Mouse (Mus musculus): ENCODE measurements around the gene Mex3d. TPM values are rescaled to one million over a fixed set of nuclear protein-coding genes. Genes with fewer than 3 reads are reported as not detected.
"Not testable (repeated sequence)": the region's sequence is repeated elsewhere in the genome, so short reads cannot be mapped to it uniquely, and the experiment has no call there.

Gene Mex3d
- polyA plus RNA-seq, 1 experiment from 2014 or later, result 6.1 TPM

DNA sequence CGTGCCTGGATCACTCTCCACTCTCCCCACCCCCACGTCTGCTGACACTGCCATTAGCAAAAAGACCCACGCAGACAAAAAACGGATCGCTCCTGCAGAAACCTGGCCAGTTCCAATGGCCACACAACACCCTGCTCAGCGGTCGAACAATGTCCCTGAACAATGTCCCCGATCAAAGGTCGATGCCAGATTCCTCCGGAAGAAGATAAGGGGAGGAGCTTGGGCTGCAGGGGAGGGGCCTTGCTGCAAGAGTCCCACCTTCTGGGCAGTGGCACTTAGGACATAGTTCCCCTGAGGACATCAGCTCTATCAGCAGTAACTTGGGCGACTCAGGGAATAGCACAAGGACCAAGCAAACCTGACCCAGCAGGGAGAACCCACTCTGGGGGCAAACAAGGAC is 35.6 kb downstream of the Mex3d start:
- no peak for ATAC-seq (ENCODE audit: insufficient number of reproducible peaks, low FRiP score)
- no peak overlapping the region for H3K4me2 ChIP-seq
- H3K27ac ChIP-seq (ENCODE audit: poor library complexity, severe bottlenecking), result no peak overlapping the region
- H3K4me3 ChIP-seq, result no peak overlapping the region
- peaks cover 99% of the 10 kb centered on the region for H3K27me3 ChIP-seq (replicated peaks)
- WGBS, result 24% methylated on average over 11 of the region's 11 CpGs
- peaks cover 41% of the 10 kb centered on the region for H3K4me1 ChIP-seq (replicated peaks)
- no peaks in the 10 kb centered on the region for H3K36me3 ChIP-seq
- H3K9ac ChIP-seq, result no peak overlapping the region
- no peaks in the 10 kb centered on the region for H3K9me3 ChIP-seq (replicated peaks)

GRCm38 (mm10) chr10:80350292-80350691 is 37.2 kb downstream of the Mex3d start:
- Histone ChIP-seq H3K36me3 (no peaks in the 10 kb centered on the region), H3K9ac (no peak overlapping the region), H3K27me3 (replicated peaks) (peaks cover 97% of the 10 kb centered on the region), H3K4me3 (no peak overlapping the region), H3K4me2 (no peak overlapping the region), H3K4me1 (replicated peaks) (peaks cover 35% of the 10 kb centered on the region), H3K9me3 (replicated peaks) (no peaks in the 10 kb centered on the region), H3K27ac (ENCODE audit: poor library complexity, severe bottlenecking) (no peak overlapping the region)
- ATAC-seq (ENCODE audit: insufficient number of reproducible peaks, low FRiP score), result peak; percentile 40; the same call in 1 of the 2 replicates
- 4% methylated on average over 7 of the region's 7 CpGs for WGBS

DNA sequence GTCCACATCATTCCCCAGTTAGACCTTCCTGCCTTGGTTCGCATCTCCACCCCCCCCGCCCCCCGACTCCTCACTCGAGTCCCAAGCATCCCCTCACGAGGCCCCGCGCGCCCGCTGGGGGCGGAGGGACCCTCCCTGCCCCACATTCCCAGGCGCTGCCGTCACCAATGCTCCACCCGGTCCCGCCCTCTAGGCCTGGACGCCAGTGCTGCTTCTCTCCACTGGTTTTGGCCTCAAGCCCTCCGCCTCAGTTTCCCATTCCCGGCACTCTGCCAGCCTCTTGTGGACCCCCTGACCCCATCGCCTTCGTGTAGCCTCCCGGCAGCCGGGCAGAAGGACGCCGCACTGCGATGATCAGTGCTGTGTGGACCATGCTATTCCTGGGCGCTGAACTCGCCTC is 38.5 kb downstream of the Mex3d start:
- Histone ChIP-seq H3K9ac (peak overlapping the region; percentile 68), H3K27ac (ENCODE audit: poor library complexity, severe bottlenecking) (no peak overlapping the region), H3K36me3 (no peaks in the 10 kb centered on the region), H3K4me1 (replicated peaks) (peaks cover 48% of the 10 kb centered on the region), H3K4me2 (peak overlapping the region; percentile 75), H3K27me3 (replicated peaks) (peaks cover 97% of the 10 kb centered on the region), H3K9me3 (replicated peaks) (no peaks in the 10 kb centered on the region), H3K4me3 (peak overlapping the region; percentile 48)
- ATAC-seq (ENCODE audit: insufficient number of reproducible peaks, low FRiP score), result no peak
- WGBS, result 16% methylated on average over 26 of the region's 26 CpGs

DNA sequence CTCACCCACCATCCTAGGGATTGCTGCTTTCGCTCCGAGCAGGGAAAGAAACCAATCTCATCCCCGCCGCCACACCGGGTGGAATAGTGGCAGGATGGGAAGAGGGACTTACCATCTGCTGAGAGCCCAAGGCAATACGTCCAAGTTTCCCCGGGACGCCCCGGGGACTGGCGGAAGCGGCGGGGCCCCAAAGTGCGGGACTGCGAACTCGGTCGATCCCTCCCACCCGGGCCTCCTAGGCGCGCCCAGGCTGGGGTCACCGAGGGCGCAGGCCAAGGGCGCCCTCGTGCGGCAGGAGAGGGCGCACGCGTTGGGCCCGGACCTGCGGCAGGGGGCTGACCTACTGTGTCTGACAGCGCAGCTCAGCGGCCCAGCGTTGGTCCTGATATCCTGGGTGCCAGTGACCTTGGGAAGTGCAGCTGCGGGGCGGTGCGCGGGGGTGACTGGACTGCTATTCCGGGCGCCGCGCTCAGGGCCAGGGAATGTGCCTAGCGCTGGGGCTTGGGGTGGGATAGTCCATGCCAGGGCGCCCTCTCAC is 39.1 kb downstream of the Mex3d start, which contains the start of gene Adamtsl5:
Adamtsl5 (minus strand) TSS at position 169 of the 538 bp plus-strand sequence.
- H3K4me2 ChIP-seq, result peak within 1 kb of the TSS; percentile 75
- H3K9ac ChIP-seq, result peak within 1 kb of the TSS; percentile 68
- no peak within 1 kb of the TSS for H3K27ac ChIP-seq (ENCODE audit: poor library complexity, severe bottlenecking)
- H3K4me1 ChIP-seq (replicated peaks), result peaks cover 53% of the 10 kb centered on the region
- peak; percentile 73 for ATAC-seq (ENCODE audit: insufficient number of reproducible peaks, low FRiP score)
- no peaks in the 10 kb centered on the region for H3K36me3 ChIP-seq
- WGBS, result 1% methylated on average over 42 of the region's 42 CpGs
- peaks cover 97% of the 10 kb centered on the region for H3K27me3 ChIP-seq (replicated peaks)
- no peaks in the 10 kb centered on the region for H3K9me3 ChIP-seq (replicated peaks)
- H3K4me3 ChIP-seq, result peak within 1 kb of the TSS; percentile 48

DNA sequence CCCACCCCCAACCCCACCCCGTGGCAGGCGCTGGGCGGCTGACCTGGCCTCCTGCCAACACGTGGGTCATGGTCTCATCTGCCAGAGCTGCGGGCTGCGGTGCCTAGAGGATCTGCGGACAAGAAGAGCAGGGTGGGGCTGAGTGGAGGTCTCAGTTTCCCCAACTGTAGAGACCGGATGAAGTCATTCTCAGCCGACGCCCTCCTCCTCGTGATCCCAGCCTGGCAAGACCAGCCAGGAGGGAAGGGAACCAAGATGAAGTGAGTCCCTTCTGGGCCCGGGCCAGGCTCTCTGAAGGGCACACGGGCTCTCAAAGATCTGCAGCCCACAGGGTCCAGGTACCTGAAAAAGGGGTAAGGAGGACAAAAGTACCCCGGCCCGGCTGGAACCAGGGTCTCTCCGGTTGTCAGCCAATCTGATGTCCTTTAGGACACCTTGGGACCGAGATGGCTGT is 39.9 kb downstream of the Mex3d start:
- no peak for ATAC-seq (ENCODE audit: insufficient number of reproducible peaks, low FRiP score)
- H3K4me1 ChIP-seq (replicated peaks), result peaks cover 53% of the 10 kb centered on the region
- no peaks in the 10 kb centered on the region for H3K9me3 ChIP-seq (replicated peaks)
- 8% methylated on average over 16 of the region's 17 CpGs for WGBS
- H3K27me3 ChIP-seq (replicated peaks), result peaks cover 97% of the 10 kb centered on the region
- peak overlapping the region; percentile 75 for H3K4me2 ChIP-seq
- peak overlapping the region; percentile 68 for H3K9ac ChIP-seq
- peak overlapping the region; percentile 48 for H3K4me3 ChIP-seq
- no peaks in the 10 kb centered on the region for H3K36me3 ChIP-seq
- H3K27ac ChIP-seq (ENCODE audit: poor library complexity, severe bottlenecking), result no peak overlapping the region

- not testable (repeated sequence) for H3K36me3 ChIP-seq; H3K4me3 ChIP-seq; H3K27ac ChIP-seq (ENCODE audit: poor library complexity, severe bottlenecking); H3K4me2 ChIP-seq; H3K9me3 ChIP-seq (replicated peaks); ATAC-seq (ENCODE audit: insufficient number of reproducible peaks, low FRiP score); H3K9ac ChIP-seq
- Histone ChIP-seq H3K27me3 (replicated peaks) (peaks cover 97% of the 10 kb centered on the region), H3K4me1 (replicated peaks) (peaks cover 66% of the 10 kb centered on the region)
- WGBS, result 75% methylated on average over 6 of the region's 6 CpGs
These were observed 41.5 kb downstream of the Mex3d start for GRCm38 (mm10) chr10:80345929-80346328.

DNA sequence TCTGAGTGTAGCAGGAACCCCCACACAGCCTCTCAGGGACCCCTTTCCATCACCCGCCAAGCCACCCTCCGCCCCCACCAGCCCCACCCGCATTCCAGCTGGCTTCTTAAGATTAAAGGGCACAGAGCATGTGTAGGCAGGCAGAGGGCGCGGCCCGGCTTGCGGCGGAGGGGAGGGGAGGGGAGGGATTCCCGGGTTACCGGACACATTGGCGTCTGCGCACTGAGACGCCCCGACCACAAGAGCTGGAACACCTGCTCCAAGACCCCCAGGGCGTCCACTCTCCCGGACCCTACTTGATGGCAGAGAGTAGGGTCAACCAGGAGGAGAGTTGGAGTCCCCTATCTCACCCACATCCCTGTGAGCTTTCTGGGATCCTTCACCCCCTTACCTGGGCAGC is 42.3 kb downstream of the Mex3d start:
- 5% methylated on average over 16 of the region's 16 CpGs for WGBS

DNA sequence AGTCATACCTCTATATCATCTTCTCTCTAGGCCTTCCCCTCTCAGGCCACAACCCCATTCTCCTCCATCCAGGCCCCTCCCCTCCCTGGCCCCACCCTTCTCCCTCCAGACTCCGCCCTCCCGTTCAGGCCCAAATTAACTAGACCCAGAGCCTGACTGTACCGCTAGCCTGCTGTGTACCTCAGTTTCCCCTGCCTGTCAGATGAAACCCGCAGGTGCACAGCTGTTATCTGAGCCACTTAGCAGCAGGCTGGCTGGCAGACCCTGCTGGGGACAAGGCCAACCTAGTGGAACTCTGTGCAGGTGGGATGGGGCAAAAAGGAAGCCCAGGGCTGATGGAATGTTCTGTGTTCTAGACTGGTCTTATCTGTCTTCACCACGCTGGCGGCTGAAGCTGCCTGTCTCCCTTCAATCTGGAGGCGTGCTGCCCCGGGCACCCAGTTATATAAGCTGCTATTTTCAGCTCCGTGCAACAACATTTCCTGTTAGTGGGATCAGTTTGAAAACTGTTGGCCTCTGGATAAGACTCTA is 43.3 kb downstream of the Mex3d start:
- H3K4me2 ChIP-seq, result peak overlapping the region; percentile 65; the same call in 1 of the 2 replicates
- no peak overlapping the region for H3K9ac ChIP-seq
- WGBS, result 23% methylated on average over 9 of the region's 9 CpGs
- H3K9me3 ChIP-seq (replicated peaks), result no peaks in the 10 kb centered on the region
- peak; percentile 23; the same call in 1 of the 2 replicates for ATAC-seq (ENCODE audit: insufficient number of reproducible peaks, low FRiP score)
- no peaks in the 10 kb centered on the region for H3K36me3 ChIP-seq
- no peak overlapping the region for H3K27ac ChIP-seq (ENCODE audit: poor library complexity, severe bottlenecking)
- peaks cover 96% of the 10 kb centered on the region for H3K27me3 ChIP-seq (replicated peaks)
- H3K4me1 ChIP-seq (replicated peaks), result peaks cover 68% of the 10 kb centered on the region
- no peak overlapping the region for H3K4me3 ChIP-seq

More for the DNA sequence above, 42.3 kb downstream of the Mex3d start:
- Histone ChIP-seq H3K4me3 (peak overlapping the region; percentile 6; the same call in 1 of the 2 replicates), H3K9ac (peak overlapping the region; percentile 54; the same call in 1 of the 2 replicates), H3K9me3 (replicated peaks) (no peaks in the 10 kb centered on the region), H3K4me1 (replicated peaks) (peaks cover 70% of the 10 kb centered on the region), H3K36me3 (no peaks in the 10 kb centered on the region), H3K4me2 (peak overlapping the region; percentile 34), H3K27me3 (replicated peaks) (peaks cover 98% of the 10 kb centered on the region), H3K27ac (ENCODE audit: poor library complexity, severe bottlenecking) (no peak overlapping the region)
- no peak for ATAC-seq (ENCODE audit: insufficient number of reproducible peaks, low FRiP score)

- Histone ChIP-seq H3K4me2 (peak overlapping the region; percentile 65), H3K36me3 (no peaks in the 10 kb centered on the region), H3K9me3 (replicated peaks) (no peaks in the 10 kb centered on the region), H3K4me3 (peak overlapping the region; percentile 36; the same call in 1 of the 2 replicates), H3K27me3 (replicated peaks) (peaks cover 90% of the 10 kb centered on the region), H3K4me1 (replicated peaks) (peaks cover 60% of the 10 kb centered on the region), H3K9ac (no peak overlapping the region), H3K27ac (ENCODE audit: poor library complexity, severe bottlenecking) (no peak overlapping the region)
- WGBS, result 33% methylated on average over 13 of the region's 13 CpGs
- ATAC-seq (ENCODE audit: insufficient number of reproducible peaks, low FRiP score), result peak; percentile 3; the same call in 1 of the 2 replicates
These were observed 44.0 kb downstream of the Mex3d start for GRCm38 (mm10) chr10:80343425-80343895.

- H3K4me2 ChIP-seq, result peak overlapping the region; percentile 65
- no peak overlapping the region for H3K9ac ChIP-seq
- H3K27ac ChIP-seq (ENCODE audit: poor library complexity, severe bottlenecking), result no peak overlapping the region
- peak overlapping the region; percentile 36 for H3K4me3 ChIP-seq
- peaks cover 90% of the 10 kb centered on the region for H3K27me3 ChIP-seq (replicated peaks)
- peak; percentile 57 for ATAC-seq (ENCODE audit: insufficient number of reproducible peaks, low FRiP score)
- no peaks in the 10 kb centered on the region for H3K9me3 ChIP-seq (replicated peaks)
- 1% methylated on average over 28 of the region's 33 CpGs for WGBS
- no peaks in the 10 kb centered on the region for H3K36me3 ChIP-seq
- peaks cover 55% of the 10 kb centered on the region for H3K4me1 ChIP-seq (replicated peaks)
These were observed 44.6 kb downstream of the Mex3d start for GRCm38 (mm10) chr10:80342749-80343424.

DNA sequence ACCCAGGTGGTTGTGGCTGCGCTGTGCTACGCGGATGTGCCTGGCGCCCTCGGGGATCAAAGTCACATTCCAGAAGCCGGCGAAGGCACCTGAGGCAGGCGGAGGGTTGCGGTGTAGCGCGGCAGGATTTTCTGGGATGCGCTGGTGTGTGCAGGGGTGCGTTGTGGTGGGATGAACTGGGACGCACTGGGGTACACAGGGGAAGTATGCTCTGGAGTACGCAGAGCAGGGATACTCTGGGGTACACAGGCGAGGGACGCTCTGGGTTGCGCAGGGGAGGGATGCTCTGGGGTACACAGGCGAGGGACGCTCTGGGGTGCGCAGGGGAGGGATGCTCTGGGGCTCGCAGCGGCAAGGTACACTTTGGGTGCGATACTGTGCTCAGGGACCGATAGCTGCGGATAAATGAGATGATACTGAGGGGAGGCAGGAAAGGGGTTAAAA is 45.1 kb downstream of the Mex3d start:
- Histone ChIP-seq H3K4me2 (peak overlapping the region; percentile 65), H3K4me3 (peak overlapping the region; percentile 36), H3K36me3 (no peaks in the 10 kb centered on the region), H3K27ac (ENCODE audit: poor library complexity, severe bottlenecking) (no peak overlapping the region), H3K9ac (no peak overlapping the region), H3K9me3 (replicated peaks) (no peaks in the 10 kb centered on the region), H3K4me1 (replicated peaks) (peaks cover 49% of the 10 kb centered on the region), H3K27me3 (replicated peaks) (peaks cover 86% of the 10 kb centered on the region)
- WGBS, result 2% methylated on average over 26 of the region's 26 CpGs
- ATAC-seq (ENCODE audit: insufficient number of reproducible peaks, low FRiP score), result no peak

Measured in heart, embryonic 12.5 days (tissue).